Mouse (Mus musculus): Measurements from ENCODE around the gene Gm6377.

DNA sequence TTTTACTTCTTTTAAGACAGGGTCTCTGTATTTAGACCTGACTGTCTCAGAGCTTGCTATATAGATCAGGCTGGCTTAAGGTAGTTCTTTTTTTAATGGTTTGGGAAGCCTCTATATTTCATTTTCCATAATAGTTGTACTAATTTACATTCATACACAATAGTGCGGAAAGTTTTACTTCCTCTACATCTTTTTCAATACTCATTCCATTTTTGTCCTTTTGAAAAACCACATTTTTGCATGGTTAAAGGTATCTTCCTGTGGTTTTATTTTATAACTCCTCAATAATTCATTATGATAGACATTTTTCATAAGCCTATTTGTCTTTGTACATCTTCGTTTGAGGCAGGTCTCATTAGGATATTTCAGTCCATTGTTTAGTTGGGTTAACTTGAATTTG, 45.3 kb upstream of the Gm6377 start:
- TF ChIP-seq CTCF (IDR thresholded peaks at IDR 0.05; ENCODE audit: extremely low read depth, insufficient read depth, insufficient read length, insufficient replicate concordance) = no peak
- TF ChIP-seq POLR2A (IDR thresholded peaks at IDR 0.05; ENCODE audit: low read depth, low read length) = no peak

Measured in spleen, adult 2 months (tissue).